Mouse (Mus musculus) CH12.LX (cell line): ENCODE results near the gene Pdzd8. TPM values are rescaled to one million over a fixed set of nuclear protein-coding genes. Genes with fewer than 3 reads are reported as not detected.

Experiments
- DNase-seq: peaks from one replicate; pipeline ENCODE4 v3.0.0-alpha.2; 2013; ENCODE audit errors: extremely low read depth
- H3K27ac ChIP-seq: 2 replicates; pipeline ENCODE4 v1.5.1; 2012; ENCODE audit warnings: low read depth, mild to moderate bottlenecking, control low read depth, moderate library complexity; ENCODE audit not compliant: insufficient read depth
- H3K27me3 ChIP-seq: replicated peaks from 2 replicates; pipeline ENCODE3; 2012; ENCODE audit warnings: inconsistent platforms
- H3K36me3 ChIP-seq, 2 experiments: replicated peaks in 1 of 2; 2 replicates each; pipeline versions ENCODE3 to v1.6.1; 2012; ENCODE audit warnings: inconsistent platforms in 1 of 2, low read length in 1 of 2, mild to moderate bottlenecking in 1 of 2, mixed read lengths in 1 of 2, moderate library complexity in 1 of 2; ENCODE audit not compliant: control insufficient read depth in 1 of 2, insufficient read depth in 1 of 2
- H3K4me1 ChIP-seq, 2 experiments: 2 replicates each; pipeline ENCODE4 v1.6.1; 2012; ENCODE audit warnings: inconsistent platforms in 1 of 2, moderate library complexity in 1 of 2; ENCODE audit not compliant: insufficient read depth in 2 of 2, control insufficient read depth in 1 of 2
- H3K4me2 ChIP-seq: 2 replicates; pipeline ENCODE4 v1.6.1; 2012; ENCODE audit warnings: low read depth, mild to moderate bottlenecking, control low read depth; ENCODE audit not compliant: poor library complexity, insufficient read depth, severe bottlenecking
- H3K4me3 ChIP-seq, 3 experiments: fragments of 150-350 bp in 1 of 3; sonication (generic) in 1 of 3; replicated peaks in 1 of 3; 2 replicates each; pipeline versions ENCODE3 to v1.5.1; 2011 to 2012; ENCODE audit warnings: low read depth in 2 of 3, low read length in 2 of 3, mild to moderate bottlenecking in 2 of 3, moderate library complexity in 2 of 3, control low read depth in 1 of 3, improper control_type of control experiment in 1 of 3, inconsistent platforms in 1 of 3, mixed read lengths in 1 of 3; ENCODE audit not compliant: poor library complexity in 1 of 3
- H3K79me2 ChIP-seq: replicated peaks from 2 replicates; pipeline ENCODE4 v1.6.1; 2012; ENCODE audit warnings: mild to moderate bottlenecking, moderate library complexity; ENCODE audit not compliant: control insufficient read depth, poor library complexity, insufficient read depth, severe bottlenecking; ENCODE audit errors: extremely low read depth
- H3K9ac ChIP-seq: 2 replicates; pipeline ENCODE4 v1.6.1; 2012; ENCODE audit warnings: low read depth, mild to moderate bottlenecking, control low read depth, moderate library complexity; ENCODE audit not compliant: insufficient read depth
- H3K9me3 ChIP-seq: replicated peaks from 2 replicates; pipeline ENCODE3; 2012; ENCODE audit warnings: low read length, inconsistent platforms, mixed read lengths
- CHD1 ChIP-seq: IDR thresholded peaks from 2 replicates; pipeline ENCODE4 v1.6.1; 2012; ENCODE audit warnings: low read depth, low read length, improper control_type of control experiment, inconsistent platforms
- E2F4 ChIP-seq: IDR thresholded peaks from 2 replicates; pipeline ENCODE4 v1.6.1; 2011; ENCODE audit warnings: low read depth, low read length, improper control_type of control experiment; ENCODE audit not compliant: insufficient replicate concordance
- ELF1 ChIP-seq: IDR thresholded peaks from 2 replicates; pipeline ENCODE4 v1.6.1; 2014; ENCODE audit warnings: low read depth, mild to moderate bottlenecking, inconsistent platforms, low read length, improper control_type of control experiment
- GABPA ChIP-seq: IDR thresholded peaks from 2 replicates; pipeline ENCODE4 v1.6.1; 2012; ENCODE audit warnings: low read depth, low read length, improper control_type of control experiment, inconsistent platforms; ENCODE audit not compliant: insufficient replicate concordance
- JUND ChIP-seq: conservative IDR thresholded peaks from 2 replicates; pipeline ENCODE4 v1.6.1; 2011; ENCODE audit warnings: low read depth, low read length, improper control_type of control experiment
- MAX ChIP-seq: IDR thresholded peaks from 2 replicates; pipeline ENCODE4 v1.6.1; 2011; ENCODE audit warnings: low read length, improper control_type of control experiment
- MAZ ChIP-seq: IDR thresholded peaks from 2 replicates; pipeline ENCODE4 v1.6.1; 2012; ENCODE audit warnings: low read depth, mild to moderate bottlenecking, inconsistent platforms, low read length, improper control_type of control experiment, moderate library complexity
- MYC ChIP-seq: IDR thresholded peaks from 2 replicates; pipeline ENCODE4 v1.6.1; 2011; ENCODE audit warnings: low read depth, mild to moderate bottlenecking, improper control_type of control experiment, low read length
- NELFE ChIP-seq: IDR thresholded peaks from 2 replicates; pipeline ENCODE4 v1.6.1; 2011; ENCODE audit warnings: low read depth, low read length, improper control_type of control experiment
- PAX5 ChIP-seq: IDR thresholded peaks from 2 replicates; pipeline ENCODE4 v1.6.1; 2012; ENCODE audit warnings: low read length, inconsistent platforms, mixed read lengths
- POLR2A ChIP-seq: IDR thresholded peaks from 2 replicates; pipeline ENCODE4 v1.6.1; 2011; ENCODE audit warnings: low read depth, mild to moderate bottlenecking, improper control_type of control experiment, low read length
- POLR2AphosphoS2 ChIP-seq: IDR thresholded peaks from 2 replicates; pipeline ENCODE4 v1.6.1; 2011; ENCODE audit warnings: low read depth, low read length, improper control_type of control experiment
- RAD21 ChIP-seq: IDR thresholded peaks from 2 replicates; pipeline ENCODE4 v1.6.1; 2011; ENCODE audit warnings: low read depth, mild to moderate bottlenecking, low read length, improper control_type of control experiment, moderate library complexity
- RCOR1 ChIP-seq: conservative IDR thresholded peaks from 2 replicates; pipeline ENCODE4 v1.6.1; 2012; ENCODE audit warnings: low read depth, mild to moderate bottlenecking, inconsistent platforms, low read length, improper control_type of control experiment
- TBP ChIP-seq: conservative IDR thresholded peaks from 2 replicates; pipeline ENCODE4 v1.6.1; 2011; ENCODE audit warnings: low read depth, low read length, improper control_type of control experiment
- TCF12 ChIP-seq: IDR thresholded peaks from 2 replicates; pipeline ENCODE4 v1.6.1; 2014; ENCODE audit warnings: low read depth, mild to moderate bottlenecking, inconsistent platforms, low read length, improper control_type of control experiment
- USF1 ChIP-seq: IDR thresholded peaks from 2 replicates; pipeline ENCODE4 v1.6.1; 2014; ENCODE audit warnings: low read depth, mild to moderate bottlenecking, inconsistent platforms, low read length, improper control_type of control experiment
- USF2 ChIP-seq: conservative IDR thresholded peaks from 2 replicates; pipeline ENCODE4 v1.6.1; 2011; ENCODE audit warnings: low read depth, low read length, improper control_type of control experiment
- ZC3H11A ChIP-seq: IDR thresholded peaks from 2 replicates; pipeline ENCODE4 v1.6.1; 2012; ENCODE audit warnings: low read depth, mild to moderate bottlenecking, inconsistent platforms, low read length, improper control_type of control experiment
- ZMIZ1 ChIP-seq: IDR thresholded peaks from 2 replicates; pipeline ENCODE4 v1.6.1; 2012; ENCODE audit warnings: low read depth, mild to moderate bottlenecking, inconsistent platforms, low read length, improper control_type of control experiment
- dilution Hi-C: fragments of 300-500 bp; cut with MboI; formaldehyde crosslinking; loops from 2 replicates; pipeline ENCODE4 v1.14.3; 2020; ENCODE audit warnings: low sequenced_read_pairs; ENCODE audit not compliant: extremely low pct_unique_long_range_greater_than_20kb, extremely low pct_ligation_motif_present
- in situ Hi-C: fragments of 300-500 bp; cut with MboI; formaldehyde crosslinking; loops from 3 replicates; pipeline ENCODE4 v1.14.3; 2019; ENCODE audit warnings: low sequenced_read_pairs, low pct_ligation_motif_present, low pct_unique_long_range_greater_than_20kb, mixed read lengths
- polyA plus RNA-seq: library from polyadenylated mRNA; unstranded; fragments of >175 nt; gene quantifications from 2 replicates; pipeline ENCODE4 v1.2.1, GENCODE M21; 2012; ENCODE audit warnings: low read depth; ENCODE audit not compliant: insufficient read length
- total RNA-seq, 2 experiments: library from RNA; depleted of rRNA; stranded (reverse); fragments of 300-350 nt in 1 of 2; fragments of >200 nt in 1 of 2; gene quantifications; 2 replicates each; pipeline ENCODE4 v1.2.3; 2012 to 2014

Pdzd8 gene
- total and polyA plus RNA-seq, 3 experiments: 14.5 to 22.8 (median 20.2) TPM

GRCm38 (mm10) chr19:59276354-59276753 is 69.2 kb downstream of the Pdzd8 start:
- dilution Hi-C loops: no loop called here

DNA sequence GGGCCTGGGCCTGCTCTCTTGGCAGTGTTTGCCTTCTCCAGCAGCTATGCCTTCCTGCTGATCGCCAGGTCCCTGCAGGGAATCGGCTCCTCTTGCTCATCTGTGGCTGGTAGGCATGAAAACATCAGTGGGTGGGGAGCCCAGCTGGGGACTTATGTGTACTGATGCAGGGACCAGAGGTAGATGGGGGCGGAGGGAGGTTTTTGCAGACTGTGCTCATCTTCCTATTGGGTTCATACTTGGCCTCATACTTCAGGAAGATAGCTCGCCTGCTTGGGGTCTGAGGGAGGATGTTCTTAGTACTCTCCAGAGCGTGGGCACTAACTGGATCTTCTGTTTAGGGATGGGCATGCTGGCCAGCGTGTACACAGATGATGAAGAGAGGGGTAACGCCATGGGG is 72.4 kb downstream of the Pdzd8 start:
- Histone ChIP-seq H3K36me3 (no peaks in the 10 kb centered on the region), H3K4me2 (no peak overlapping the region), H3K9ac (no peak overlapping the region), H3K4me3 (no peak overlapping the region), H3K9me3 (no peaks in the 10 kb centered on the region), H3K79me2 (no peaks in the 10 kb centered on the region), H3K27me3 (no peaks in the 10 kb centered on the region), H3K4me1 (no peaks in the 10 kb centered on the region), H3K27ac (no peak overlapping the region)
- TF ChIP-seq TBP (no peak), USF1 (no peak), NELFE (no peak), MAZ (no peak), CHD1 (no peak), USF2 (no peak), JUND (no peak), PAX5 (no peak), ZMIZ1 (no peak)
- dilution Hi-C loops: no loop called here
- DNase-seq: no peak
- in situ Hi-C loops: no loop called here

More at GRCm38 (mm10) chr19:59276354-59276753, 69.2 kb downstream of the Pdzd8 start:
- no peak for DNase-seq
- Histone ChIP-seq H3K27me3 (no peaks in the 10 kb centered on the region), H3K4me1 (no peaks in the 10 kb centered on the region), H3K27ac (no peak overlapping the region), H3K4me2 (no peak overlapping the region), H3K9me3 (peaks cover 5% of the 10 kb centered on the region), H3K9ac (no peak overlapping the region), H3K36me3 (peaks cover 0 to 6% of the 10 kb centered on the region in 2 experiments), H3K4me3 (no peak overlapping the region), H3K79me2 (no peaks in the 10 kb centered on the region)
- no peak for TF ChIP-seq RAD21
- TF ChIP-seq NELFE: no peak
- TF ChIP-seq POLR2AphosphoS2: no peak
- no peak for TF ChIP-seq RCOR1
- no peak for TF ChIP-seq TCF12
- TF ChIP-seq ZMIZ1: no peak
- TF ChIP-seq GABPA: no peak
- no peak for TF ChIP-seq MYC
- TF ChIP-seq ELF1: no peak
- no peak for TF ChIP-seq MAX
- TF ChIP-seq ZC3H11A: no peak
- TF ChIP-seq POLR2A: no peak
- no peak for TF ChIP-seq JUND
- no peak for TF ChIP-seq E2F4
- in situ Hi-C loops: no loop called here
